Mouse (Mus musculus) right cerebral cortex, postnatal 14 days (tissue): ENCODE measurements around the gene Carmil3.
A peak's percentile ranks its signal among the peaks of the same experiment; 100 is the strongest.

Source experiments
- DNase-seq: peaks from one replicate; pipeline ENCODE4 v3.0.0; 2022

The Carmil3 gene

DNA sequence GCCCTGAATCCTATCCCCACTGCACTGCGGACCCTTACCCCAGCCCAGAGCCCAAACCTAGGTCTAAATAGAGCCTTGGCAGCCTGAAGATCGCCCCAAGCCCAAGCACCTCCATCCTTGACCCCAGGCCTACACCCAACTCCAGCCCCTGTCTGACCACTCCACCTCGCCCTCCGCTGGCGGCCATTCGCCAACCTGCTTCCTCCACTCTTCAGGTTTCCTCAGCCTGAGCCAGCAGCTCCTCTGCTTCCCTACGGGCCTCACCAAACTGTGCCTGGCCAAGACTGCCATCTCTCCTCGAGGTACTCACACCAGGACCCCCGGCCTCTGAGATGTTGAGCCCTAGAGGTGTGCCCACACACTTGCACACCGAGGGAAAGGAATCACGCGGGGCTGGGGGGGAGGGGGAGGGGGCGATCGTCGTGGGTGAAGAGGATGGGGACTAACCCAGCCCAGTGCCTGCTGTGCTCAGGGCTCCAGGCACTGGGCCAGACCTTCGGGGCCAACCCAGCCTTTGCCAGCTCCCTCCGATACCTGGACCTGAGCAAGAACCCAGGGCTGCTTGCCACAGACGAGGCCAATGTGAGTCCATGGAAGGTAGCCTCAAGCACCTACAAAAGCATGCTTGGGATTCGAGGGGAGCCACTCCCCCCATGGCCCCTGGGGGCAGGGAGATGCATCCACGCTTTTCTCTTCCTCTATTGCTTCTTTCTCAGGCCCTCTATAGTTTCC is 5.2 kb downstream of the Carmil3 start:
- DNase-seq: no peak

GRCm38 (mm10) chr14:55496761-55497448 is 6.5 kb downstream of the Carmil3 start:
- no peak for DNase-seq

- DNase-seq: peak; percentile 87
Measured at GRCm38 (mm10) chr14:55497449-55497821, 7.0 kb downstream of the Carmil3 start.

DNA sequence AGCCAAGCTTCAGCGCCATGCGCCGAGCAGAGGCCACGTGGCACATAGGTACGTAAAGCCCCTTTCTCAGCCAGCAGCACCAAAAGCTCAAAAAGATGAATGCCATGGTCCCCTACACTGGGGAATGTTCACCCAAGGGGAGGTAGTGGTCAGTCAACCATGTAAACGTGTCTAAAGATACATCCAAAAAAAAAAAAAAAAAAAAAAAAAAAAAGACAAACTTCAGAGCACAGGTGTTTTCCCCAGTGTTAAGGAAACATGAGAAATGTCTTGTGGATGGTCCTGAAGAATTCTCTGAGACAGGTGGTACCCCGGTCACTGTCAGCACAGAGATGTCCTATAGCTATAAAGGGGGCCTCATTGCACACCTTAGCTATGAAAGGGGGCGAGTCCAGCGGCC is 15.2 kb downstream of the Carmil3 start:
- DNase-seq: no peak

DNA sequence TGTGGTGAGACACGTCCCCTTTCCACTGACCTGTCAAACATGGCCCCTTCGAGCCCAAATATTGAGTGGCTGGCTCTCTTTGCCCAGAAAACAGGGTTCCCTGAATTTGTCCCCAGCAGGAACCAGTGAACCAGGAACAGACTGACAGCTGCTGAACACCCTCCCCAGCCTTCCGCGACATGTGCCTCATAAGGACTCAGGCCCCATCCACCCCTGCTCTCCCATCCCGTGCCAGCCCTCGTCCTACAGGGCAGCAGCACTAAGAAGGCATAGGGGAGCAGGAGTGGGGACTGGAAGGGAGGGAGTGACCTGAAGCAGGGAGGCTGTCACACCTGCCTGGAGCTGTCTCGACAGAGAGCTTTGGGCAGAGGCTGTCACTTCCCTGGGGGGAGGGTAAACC is 17.4 kb downstream of the Carmil3 start:
- DNase-seq: no peak

- no peak for DNase-seq
Measured at GRCm38 (mm10) chr14:55509540-55509939, 19.1 kb downstream of the Carmil3 start.

DNA sequence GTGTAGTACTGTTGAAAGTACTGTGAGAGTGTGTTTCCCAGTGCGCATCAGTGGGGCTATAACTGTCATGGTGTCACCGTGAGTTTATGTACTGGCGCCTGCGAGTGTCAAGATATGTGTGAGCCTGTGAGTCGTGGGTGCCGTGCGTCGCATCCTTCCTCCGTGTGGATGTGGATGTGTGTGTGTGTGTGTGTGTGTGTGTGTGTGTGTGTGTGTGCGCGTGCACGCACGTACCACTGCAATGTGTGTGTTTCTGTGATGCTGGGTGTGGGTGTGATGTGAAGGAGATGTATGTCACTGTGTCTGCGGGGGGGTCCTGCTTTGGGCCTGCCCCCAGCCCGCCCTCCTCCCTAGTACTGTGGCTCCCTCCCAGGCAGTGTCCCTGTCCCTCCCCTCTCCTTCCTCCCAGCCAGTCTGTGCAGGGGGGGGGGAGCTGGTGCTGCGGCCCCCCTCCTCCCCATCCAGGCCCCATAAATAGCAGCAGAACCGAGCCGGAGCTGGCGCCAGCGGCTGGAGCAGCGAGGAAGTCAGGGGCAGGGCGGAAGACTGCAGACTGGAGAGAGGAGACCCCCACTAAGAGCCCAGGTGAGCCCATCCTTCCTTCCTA is 19.8 kb downstream of the Carmil3 start, which contains the start of gene Cpne6:
TSS of gene Cpne6 (plus strand) at position 321 of the 607 bp plus-strand sequence.
- DNase-seq: peak; percentile 55

DNA sequence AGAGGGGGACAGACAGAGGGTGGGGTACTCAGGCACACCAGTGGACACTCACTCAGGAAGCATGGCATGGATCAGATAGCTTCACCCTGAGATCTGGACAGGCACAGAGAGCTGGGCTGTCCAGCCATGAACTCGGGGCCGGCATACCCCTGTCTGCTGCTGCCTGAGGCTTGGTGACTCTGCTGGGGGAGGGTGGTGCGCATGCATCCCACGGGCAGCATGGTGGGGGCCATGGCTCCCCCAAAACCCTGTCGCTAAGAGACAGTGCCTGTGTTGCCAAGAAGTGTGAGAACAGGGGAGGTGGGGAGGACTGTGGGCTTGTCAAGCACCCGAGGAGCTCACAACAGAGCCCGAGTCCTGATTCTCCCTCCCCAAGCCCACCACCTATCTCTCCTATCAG is 20.6 kb downstream of the Carmil3 start:
- DNase-seq: peak; percentile 58

GRCm38 (mm10) chr14:55513927-55514326 is 23.5 kb downstream of the Carmil3 start:
- DNase-seq: no peak

DNA sequence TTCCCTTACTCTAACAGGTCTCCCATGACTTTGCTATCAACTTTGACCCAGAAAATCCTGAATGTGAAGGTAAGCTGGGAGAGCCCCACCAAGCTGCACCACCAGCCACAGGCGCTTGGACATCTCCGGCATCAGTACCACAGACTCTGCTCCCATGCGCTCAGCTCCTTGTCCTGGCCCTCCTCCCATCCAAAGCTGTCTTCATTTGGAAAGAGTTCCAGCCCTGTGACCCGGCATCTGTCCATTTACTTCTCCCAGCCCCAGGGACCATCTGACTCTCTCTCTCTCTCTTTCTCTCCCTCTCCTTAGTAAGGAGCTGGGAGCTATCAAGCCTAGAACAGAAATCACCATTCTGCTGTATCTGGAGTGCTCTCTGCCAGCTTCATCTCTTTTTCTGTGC is 25.4 kb downstream of the Carmil3 start:
- no peak for DNase-seq

- DNase-seq: peak; percentile 46
Measured at GRCm38 (mm10) chr14:55518897-55519296, 28.4 kb downstream of the Carmil3 start.

DNA sequence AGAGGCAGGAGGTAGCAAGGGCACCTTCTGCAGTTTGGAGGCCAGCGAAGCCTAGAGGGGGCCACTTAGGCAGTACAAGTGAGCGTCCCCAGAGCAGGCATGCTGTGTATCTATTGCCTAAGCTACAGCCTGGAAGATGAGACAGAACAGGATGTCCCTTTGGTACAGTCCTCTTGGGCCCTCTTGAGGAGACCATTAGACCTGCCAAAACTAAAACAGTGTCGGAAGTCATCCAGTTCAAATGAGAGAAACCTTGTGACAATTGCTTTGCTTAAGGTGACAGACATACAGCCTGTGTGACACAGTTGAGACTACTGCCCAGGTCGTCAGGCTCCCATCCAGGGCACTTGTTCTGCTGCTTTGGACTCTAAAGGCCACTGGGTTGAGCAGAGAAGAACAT is 29.2 kb downstream of the Carmil3 start:
- no peak for DNase-seq

DNA sequence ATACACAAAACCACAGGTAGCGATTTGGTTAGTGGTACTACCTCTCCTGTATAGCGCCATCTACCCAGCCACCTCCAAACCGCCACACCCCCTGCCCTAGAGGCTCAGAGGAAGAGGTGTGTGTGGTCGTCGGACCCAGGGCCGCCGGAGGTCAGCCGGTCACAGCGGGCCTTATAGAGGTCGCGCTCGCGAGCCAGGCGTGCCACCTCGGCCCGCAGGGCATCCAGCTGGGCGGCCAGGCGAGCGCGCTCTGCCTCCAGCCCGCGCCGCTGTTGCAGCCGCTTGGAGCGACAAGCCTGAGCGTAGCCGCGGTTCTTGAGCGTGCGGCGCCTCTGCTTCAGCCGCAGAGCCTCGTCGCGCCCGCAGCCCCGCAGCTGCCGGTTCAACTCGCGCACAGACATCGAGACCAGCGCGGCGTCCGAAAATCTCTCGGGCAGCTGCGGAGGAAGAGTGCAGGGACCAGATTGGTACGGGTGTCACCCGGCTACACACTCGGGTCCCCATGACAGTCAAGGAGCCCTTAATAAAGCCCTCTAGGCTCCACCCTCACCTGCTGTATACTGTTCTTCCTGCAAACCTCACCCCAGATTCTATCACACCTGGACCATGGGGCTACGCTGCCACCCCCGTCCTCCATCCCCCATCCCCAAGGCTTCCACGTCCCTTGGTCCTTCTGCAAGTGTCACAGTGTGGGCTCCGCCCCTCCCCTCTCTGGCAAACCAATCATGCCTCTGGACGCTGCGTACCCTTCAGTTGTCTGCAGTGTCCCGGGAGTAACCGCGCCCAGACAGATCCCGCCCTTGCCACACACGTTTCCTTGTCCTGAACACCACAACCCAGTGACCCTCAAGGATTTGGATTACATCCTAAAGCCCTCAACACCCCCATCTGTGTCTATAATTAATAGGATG is 30.3 kb downstream of the Carmil3 start:
- DNase-seq: peak; percentile 43

GRCm38 (mm10) chr14:55524062-55524461 is 33.6 kb downstream of the Carmil3 start:
- no peak for DNase-seq

DNA sequence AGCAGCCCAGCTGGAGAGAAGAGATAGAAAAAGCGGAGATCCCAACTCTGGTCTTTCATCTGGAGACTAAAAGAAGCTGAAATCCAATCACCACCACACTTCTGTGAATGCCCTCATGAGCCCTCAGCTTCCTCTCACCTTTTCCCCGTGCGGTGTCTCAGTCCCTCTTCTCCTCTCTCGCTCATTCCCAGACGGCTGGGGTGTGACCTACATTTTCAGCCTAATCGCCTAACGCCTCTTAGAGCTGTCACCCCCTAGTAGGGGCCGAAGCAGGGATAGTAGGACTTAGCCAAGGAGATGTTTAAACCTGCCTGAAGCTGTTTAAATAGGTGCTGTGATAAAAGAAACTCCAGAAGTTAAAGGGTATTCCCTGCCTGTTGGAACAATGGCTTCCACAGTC is 34.3 kb downstream of the Carmil3 start, which contains the start of gene Nrl:
TSS of gene Nrl (minus strand) at position 197 of the 400 bp plus-strand sequence.
- no peak for DNase-seq

DNA sequence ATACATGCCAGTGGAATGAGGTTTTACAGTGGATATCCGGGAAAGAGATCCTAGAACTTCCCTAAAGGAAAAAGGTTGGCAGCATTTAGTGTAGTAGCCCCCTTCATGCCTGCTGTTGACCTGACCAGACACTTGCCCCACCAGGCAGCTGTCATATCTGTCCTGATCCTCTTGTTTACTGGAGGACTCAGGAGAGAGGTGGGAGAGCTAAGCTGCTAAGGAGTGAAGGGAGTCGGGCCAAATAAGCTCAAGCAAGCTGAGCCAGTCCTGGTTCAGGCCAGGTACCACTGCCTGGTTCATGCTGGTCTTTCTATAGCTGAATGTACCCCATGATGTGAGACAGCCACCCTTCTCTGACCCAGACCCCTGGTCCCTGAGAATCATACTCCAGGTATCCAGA is 36.2 kb downstream of the Carmil3 start:
- no peak for DNase-seq

DNA sequence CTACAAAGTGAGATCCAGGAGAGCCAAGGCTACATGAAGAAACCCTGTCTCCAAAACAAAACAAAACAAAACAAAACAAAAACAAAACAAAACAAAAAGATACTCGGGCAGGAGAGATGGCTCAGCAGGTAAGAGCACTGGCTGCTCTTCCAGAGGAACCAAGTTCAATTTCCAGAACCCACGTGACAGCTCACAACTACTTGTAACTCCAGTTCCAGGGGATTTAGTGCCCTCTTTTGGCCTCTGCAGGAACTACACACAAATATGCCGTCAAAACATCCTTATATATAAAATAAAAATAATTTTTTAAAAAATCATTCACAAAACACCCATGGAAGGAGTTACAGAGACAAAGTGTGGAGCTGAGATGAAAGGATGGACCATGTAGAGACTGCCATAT is 37.5 kb downstream of the Carmil3 start:
- no peak for DNase-seq

- peak; percentile 50 for DNase-seq
Measured at GRCm38 (mm10) chr14:55536116-55536745, 45.8 kb downstream of the Carmil3 start.

DNA sequence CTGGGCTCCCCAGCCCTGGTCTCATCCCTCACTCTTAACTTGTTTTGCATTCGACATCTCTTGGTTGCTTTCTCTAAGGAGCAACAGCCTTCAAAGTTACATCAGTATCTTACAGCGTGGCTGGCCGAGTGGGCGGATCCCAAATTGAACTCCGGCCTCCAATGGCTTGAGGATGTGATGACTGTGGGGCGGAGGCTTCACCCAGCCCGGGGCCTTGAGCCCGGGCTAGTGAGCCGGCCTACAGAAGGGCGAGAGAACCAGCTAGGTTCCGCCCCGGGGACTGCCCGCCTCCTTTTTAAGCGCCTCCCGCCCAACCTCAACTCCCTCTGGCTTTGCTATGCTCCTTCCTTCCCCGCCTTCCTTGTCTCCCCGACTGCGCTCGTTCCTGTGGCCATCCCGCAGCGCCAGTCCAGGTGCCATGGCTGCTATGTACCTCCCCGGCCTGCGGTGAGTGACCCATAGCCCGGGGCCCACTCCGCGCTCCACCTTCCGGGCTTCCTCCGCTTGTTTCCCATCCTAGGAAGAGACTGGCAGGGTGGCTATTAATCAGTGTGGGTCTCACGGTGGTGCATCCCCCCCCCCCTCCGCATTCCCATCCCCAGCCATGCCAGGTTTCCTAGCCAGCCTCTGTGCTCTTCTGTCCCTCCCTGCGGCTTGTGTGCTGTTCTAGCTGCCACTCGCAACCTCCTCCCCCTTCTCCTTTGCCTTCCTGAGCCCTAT is 49.8 kb downstream of the Carmil3 start, which contains the start of gene Pck2:
TSS of gene Pck2 (plus strand) at position 200 of the 720 bp plus-strand sequence.
- peak; percentile 69 for DNase-seq

GRCm38 (mm10) chr14:55540787-55541321 is 50.4 kb downstream of the Carmil3 start:
- peak; percentile 83 for DNase-seq

GRCm38 (mm10) chr14:55542268-55542667 is 51.8 kb downstream of the Carmil3 start:
- no peak for DNase-seq
